ENCODE assay signal across 26 mouse cellular contexts in genomic region chr6:117353091-117353490, GRCm38 (mm10).
DNase-seq lines count a peak whose midpoint lies in the region; TF ChIP-seq lines count a peak whose summit lies in the region.
"Had no signal": no experiment of that assay in that cellular context is flagged by ENCODE, and none has a peak within 500 bp of the region (broad histone marks: within the 10 kb centered on the region; RNA-seq: fewer than 3 reads in every experiment).

No protein-coding gene starts in this region.

- H3K27me3 ChIP-seq in cerebellum, adult 2 months (ENCODE audit: control insufficient read depth, insufficient read depth, low read length), result no peaks in the 10 kb centered on the region
- H3K27me3 ChIP-seq: embryonic facial prominence, embryonic 12.5 days; heart, embryonic 15.5 days; hindbrain, embryonic 15.5 days; liver, embryonic 12.5 days; Patski had no signal

- TF ChIP-seq POLR2A in cerebellum, adult 2 months (IDR thresholded peaks at IDR 0.05; ENCODE audit: borderline replicate concordance, insufficient read depth, low read length), result no peak

- peak; percentile 11 to 44 for DNase-seq in cerebellum, adult 2 months
- DNase-seq in cerebellum, postnatal 4 days (ENCODE audit: low spot score in 2 of 2), result no peak
- peak; percentile 97 for DNase-seq in heart, adult 11 months
- DNase-seq in heart, postnatal 10 days, result no peak
- peak; percentile 5 for DNase-seq in left cerebral cortex, postnatal 4 days
- no peak for DNase-seq in left cerebral cortex, postnatal 14 days (ENCODE audit: low spot score in 2 of 2)
- DNase-seq in gonadal fat pad, adult 2 months (ENCODE audit: low read depth), result peak; percentile 40
- DNase-seq in right cerebral cortex, postnatal 25 days, result no peak
- DNase-seq: adrenal gland, postnatal 25 days; embryo, embryonic 11 days; kidney, adult 18-20 months; kidney, postnatal 36 days; liver, postnatal 0 days; lung, postnatal 36 days; right cerebral cortex, adult 18-20 months; right cerebral cortex, postnatal 4 days; thymus, adult 2 months; thymus, postnatal 36 days had no signal

- H3K27ac ChIP-seq in cerebellum, adult 2 months (ENCODE audit: insufficient read depth, low read length), result no peak overlapping the region
- H3K27ac ChIP-seq: embryonic facial prominence, embryonic 12.5 days; heart, embryonic 15.5 days; hindbrain, embryonic 10.5 days; hindbrain, embryonic 15.5 days; layer of hippocampus, adult 2 months; left cerebral cortex, adult 2 months; liver, embryonic 12.5 days had no signal

- intact Hi-C loops in heart, postnatal 10 days (cut with DNase I), result no loop called here
- intact Hi-C loops in left cerebral cortex, postnatal 4 days (cut with DNase I), result no loop called here
- intact Hi-C loops in left cerebral cortex, postnatal 14 days (cut with DNase I), result no loop called here

- H3K4me3 ChIP-seq in cerebellum, adult 2 months (replicated peaks; ENCODE audit: insufficient read depth, low read depth, low read length), result no peak overlapping the region
- H3K4me3 ChIP-seq: embryonic facial prominence, embryonic 12.5 days; heart, embryonic 15.5 days; hindbrain, embryonic 10.5 days; hindbrain, embryonic 15.5 days; layer of hippocampus, adult 2 months; left cerebral cortex, adult 2 months; liver, embryonic 12.5 days had no signal

- no peak for TF ChIP-seq CTCF in cerebellum, adult 2 months (IDR thresholded peaks at IDR 0.05; ENCODE audit: borderline replicate concordance, insufficient read depth, low read depth, low read length)

- peaks cover 9% of the 10 kb centered on the region; the same call in 1 of the 2 replicates for H3K4me1 ChIP-seq in cerebellum, adult 2 months (ENCODE audit: control insufficient read depth, insufficient read depth, low read length)
- H3K4me1 ChIP-seq: embryonic facial prominence, embryonic 12.5 days; heart, embryonic 15.5 days; hindbrain, embryonic 10.5 days; hindbrain, embryonic 15.5 days; liver, embryonic 12.5 days had no signal

- 24% methylated on average over 3 of the region's 3 CpGs for WGBS in cerebellum, adult 2 months

Comparison
In these comparisons a context has a peak if more than half of its experiments do, and no peak if none do; other contexts are left out.
1. DNase-seq: peak in cerebellum, adult 2 months (2 of 2), heart, adult 11 months (single experiment), left cerebral cortex, postnatal 4 days (single experiment) and gonadal fat pad, adult 2 months (single experiment); none in cerebellum, postnatal 4 days (0 of 2), heart, postnatal 10 days (0 of 2), left cerebral cortex, postnatal 14 days (0 of 2) and right cerebral cortex, postnatal 25 days (single experiment).